Mouse (Mus musculus): Measurements from ENCODE around the gene Orai2. TPM values are rescaled to one million over a fixed set of nuclear protein-coding genes. Genes with fewer than 3 reads are reported as not detected.
A peak's percentile ranks its signal among the peaks of the same experiment; 100 is the strongest.
"Not testable (repeated sequence)": the region's sequence is repeated elsewhere in the genome, so short reads cannot be mapped to it uniquely, and the experiment has no call there.

The Orai2 gene
- total RNA-seq, 2 experiments from 2014 or later, result 59.8 to 62.6 TPM

DNA sequence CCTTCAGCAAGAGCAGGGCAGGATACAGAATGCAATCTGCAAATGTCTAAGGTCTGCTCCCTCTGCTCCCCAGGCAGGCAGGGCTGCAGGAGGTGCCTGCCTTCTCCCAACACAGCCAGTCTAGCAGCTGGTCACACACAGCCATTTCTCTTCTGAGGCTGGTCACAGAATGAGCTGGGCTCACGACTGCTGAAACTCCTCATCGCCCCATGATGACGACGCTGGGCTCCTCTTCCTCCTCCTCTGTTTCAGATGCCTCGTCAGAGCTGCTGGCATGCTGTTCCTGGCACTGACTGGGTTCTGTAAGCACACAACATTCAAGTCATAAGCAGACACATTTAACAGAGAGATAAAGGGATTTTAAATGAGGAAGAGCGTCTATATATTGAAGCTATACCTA is 10.7 kb upstream of the Orai2 start:
- intact Hi-C loops (cut with DNase I), result no loop called here
- no peak for DNase-seq (ENCODE audit: extremely low spot score in 1 of 2, low spot score in 2 of 2)

DNA sequence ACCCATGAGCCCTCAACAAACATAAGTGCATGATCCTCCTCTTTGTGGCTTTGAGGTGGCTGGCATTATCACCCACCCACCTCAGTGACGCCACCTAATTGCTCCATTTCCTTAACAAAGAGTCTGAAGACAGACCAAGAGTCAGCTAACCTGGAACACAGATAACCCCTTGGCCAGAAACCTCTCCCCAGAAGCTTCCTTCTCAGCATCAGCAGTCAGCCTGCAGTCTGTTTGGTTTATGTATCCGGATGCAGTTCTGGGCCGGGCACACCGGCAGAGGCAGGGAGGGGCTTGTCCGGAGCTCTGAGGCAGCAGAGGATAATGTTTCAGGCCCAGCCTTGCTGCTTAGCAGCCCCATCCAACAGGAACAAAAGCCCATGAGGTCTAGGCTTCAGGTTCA is 9.1 kb upstream of the Orai2 start:
- no peak for DNase-seq (ENCODE audit: extremely low spot score in 1 of 2, low spot score in 2 of 2)
- intact Hi-C loops (cut with DNase I), result no loop called here

DNA sequence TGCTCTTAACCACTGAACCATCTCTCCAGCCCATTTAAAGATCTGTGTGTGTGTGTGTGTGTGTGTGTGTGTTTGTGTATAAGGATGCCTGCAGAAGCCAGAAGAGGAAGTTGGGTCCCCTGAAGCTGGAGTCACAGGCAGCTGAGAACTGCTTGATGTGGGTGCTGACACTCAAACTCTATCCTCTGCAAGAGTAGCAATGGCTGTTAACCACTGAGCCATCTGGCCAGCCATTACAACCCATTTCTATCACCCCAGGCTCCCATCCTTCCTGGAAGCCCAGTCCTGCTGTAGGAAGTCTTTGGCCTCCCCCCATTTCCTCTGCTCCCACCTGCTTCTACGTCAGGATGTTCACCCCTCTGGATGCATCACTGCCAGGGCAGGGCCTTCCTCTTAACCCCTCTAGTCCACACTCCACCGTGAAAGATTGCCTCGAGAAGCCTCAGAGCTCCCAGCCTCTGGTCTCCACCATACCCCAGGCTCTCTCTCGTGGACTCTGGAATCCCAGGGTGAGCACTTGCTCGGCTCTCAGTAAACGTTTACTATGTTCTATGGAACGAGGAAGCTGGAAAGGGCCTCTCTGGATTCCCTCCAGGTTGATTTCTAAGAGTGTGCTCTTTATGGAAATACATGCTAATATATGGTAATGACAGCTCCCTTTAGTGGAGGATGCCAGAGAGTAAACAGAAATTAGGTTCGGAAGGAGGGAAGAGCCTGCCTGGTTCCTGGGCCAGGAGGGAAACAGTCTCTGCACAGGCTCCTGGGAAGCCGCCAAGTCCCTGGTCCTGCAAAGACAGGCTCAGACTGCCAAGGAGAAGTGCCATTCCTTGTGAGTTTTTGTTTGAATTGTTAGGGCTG is 3.3 kb upstream of the Orai2 start:
- DNase-seq (ENCODE audit: extremely low spot score in 1 of 2, low spot score in 2 of 2), result peak; percentile 69 to 83
- intact Hi-C loops (cut with DNase I), result no loop called here

DNA sequence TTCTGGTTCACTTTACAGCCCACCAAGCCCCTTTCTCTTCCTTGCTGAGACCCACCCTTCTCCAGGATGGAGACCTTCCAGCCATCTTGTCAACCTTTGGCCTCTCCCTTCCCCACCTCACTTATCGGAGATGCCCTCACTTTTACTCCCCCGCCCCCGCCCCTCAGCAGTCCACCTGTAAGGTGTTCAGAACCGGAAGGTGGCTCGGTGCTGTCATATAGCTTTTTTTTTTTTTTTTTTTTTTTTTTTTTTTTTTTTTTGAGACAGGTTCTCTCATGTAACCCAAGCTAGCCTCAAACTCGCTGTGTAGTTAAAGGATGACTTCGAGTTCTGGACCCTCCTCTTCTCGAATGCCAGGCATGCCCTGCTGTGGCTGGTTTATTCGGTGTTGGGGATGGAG is 2.4 kb upstream of the Orai2 start:
- DNase-seq (ENCODE audit: extremely low spot score in 1 of 2, low spot score in 2 of 2), result no peak

DNA sequence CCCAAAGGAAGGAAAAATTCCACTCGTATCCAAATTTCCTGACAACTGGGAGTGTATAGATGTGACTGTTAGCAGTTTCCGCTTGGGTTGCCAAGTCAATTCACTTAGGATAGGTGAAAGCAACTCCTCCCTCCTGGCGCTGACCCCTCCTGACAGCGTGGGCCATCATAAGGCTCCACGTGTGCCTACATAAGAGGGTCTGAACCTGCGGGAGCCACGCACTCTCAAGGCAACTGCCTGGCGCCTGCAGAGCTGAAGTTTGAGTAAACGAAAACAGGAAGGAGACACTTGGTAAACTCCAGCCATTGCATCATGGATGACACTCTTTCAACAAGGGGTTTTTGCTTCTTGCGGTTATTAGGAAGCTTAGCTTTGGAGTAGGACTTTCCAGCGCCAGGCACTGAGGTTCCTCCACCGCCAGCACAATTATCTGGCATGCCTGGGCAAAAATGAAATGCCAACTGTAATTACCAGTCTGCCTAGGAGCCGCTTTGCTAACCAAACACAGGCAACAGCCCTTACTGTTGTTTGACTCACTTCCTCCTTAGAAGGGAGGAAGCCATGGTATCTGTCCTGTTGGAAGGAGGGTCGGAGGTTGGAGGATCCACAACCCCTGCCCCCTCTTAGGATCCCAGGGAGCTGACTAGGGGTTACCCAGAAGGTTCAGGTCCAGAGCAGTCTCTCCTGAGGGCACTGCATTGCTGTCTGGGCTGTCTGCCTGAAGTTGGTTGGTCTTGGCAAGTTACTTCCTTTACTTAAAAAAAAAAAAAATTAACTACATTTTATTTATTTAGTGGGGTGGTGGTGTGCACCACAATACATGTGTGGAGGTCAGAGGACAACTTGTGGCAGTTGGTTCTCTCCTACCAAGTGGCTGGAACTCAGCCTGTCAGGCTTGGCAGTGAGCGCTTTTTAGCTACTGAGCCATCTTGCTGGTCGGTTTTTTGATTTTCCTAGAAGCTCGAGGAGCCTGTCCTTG is 1.1 kb upstream of the Orai2 start:
- DNase-seq (ENCODE audit: extremely low spot score in 1 of 2, low spot score in 2 of 2), result no peak
- intact Hi-C loops (cut with DNase I), result no loop called here

More for the DNA sequence above, 2.4 kb upstream of the Orai2 start:
- intact Hi-C loops (cut with DNase I), result no loop called here

DNA sequence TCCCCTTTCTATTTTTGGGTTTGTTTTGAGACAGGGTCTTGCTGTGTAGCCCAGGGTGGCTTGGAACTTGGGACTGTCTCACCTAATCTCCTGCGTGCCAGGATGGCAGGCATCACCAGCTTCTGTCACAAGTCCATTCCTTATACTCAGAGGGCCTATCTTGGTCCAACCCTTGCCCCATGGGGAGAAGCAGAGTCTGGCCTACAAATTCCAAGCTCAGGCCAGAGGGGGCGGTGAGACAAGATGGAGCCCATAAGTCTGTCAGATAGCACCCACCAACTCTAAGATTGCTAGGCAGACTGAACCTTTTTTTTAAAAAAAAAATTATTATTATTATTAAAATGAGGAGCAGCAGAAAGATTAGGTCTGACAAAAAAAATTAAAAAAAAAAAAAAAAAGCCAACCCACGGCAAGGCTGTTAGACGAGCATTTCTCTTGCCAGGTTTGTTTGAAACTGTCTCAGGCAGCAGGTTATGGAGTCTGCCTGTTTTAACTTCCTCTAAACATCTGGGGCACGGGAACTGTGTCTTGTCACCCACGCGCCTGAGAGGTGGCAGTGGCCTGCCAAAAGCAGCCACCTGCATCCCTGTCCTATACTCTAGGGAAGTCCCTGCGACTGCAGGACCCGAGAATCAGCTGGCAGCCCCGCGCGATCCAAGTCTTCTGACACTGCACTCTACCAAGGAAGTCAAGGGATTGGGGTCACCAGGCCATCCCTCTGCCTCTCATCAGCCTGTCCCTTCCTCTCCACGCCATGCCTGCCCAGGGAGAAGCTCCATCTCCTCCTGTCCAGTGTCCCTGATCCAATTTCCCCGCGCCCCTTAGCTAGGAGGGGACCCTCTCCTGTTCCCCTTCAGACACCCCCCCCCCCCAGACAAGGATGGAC is 644 bp downstream of the Orai2 start:
- intact Hi-C loops (cut with DNase I), result loop anchor here (1.0 kb wide), 1 partner anchor 34 kb away; the partner anchor contains the start of genes Alkbh4 and Lrwd1
- DNase-seq (ENCODE audit: extremely low spot score in 1 of 2, low spot score in 2 of 2), result peak in 1 of 2 experiments; percentile 59

DNA sequence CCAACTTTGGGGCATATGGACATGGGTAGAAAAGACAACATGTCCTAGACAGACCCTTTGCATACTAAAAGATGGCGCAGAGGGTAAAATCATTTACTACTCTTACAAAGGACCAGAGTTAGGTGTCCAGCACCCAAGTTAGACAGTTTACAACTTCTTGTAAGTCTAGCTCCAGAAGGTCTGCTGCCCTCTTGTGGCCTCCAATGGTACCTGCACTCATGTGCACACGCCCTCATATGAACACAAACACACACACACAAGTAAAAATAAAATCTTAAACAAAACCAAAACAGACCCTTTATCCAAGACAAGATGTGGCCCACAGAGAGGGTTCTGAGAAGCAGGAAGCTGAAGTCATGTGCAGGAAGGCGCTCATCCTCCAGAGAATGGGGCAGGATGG is 2.4 kb downstream of the Orai2 start:
- DNase-seq (ENCODE audit: extremely low spot score in 1 of 2, low spot score in 2 of 2), result no peak
- intact Hi-C loops (cut with DNase I), result no loop called here

DNA sequence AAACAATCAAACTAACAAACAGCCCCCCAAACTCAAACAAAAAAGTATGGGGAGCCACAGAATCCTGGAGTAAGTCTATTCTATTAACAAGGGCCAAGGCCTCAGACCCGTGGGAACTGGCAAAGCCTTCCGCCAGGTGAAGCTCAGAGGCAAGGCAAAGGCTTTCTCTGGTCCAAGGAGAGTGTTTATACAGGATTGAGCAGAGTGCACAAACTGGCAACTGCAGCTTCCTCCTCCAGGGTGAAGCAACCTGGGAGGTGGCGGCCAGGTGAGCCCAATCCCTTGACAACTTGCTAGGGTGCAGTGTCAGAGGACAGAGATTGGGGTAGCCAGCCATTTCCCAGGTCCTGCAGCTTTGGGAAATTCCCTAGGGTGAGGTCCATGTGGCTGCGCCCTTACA is 3.2 kb downstream of the Orai2 start:
- intact Hi-C loops (cut with DNase I), result no loop called here
- no peak for DNase-seq (ENCODE audit: extremely low spot score in 1 of 2, low spot score in 2 of 2)

DNA sequence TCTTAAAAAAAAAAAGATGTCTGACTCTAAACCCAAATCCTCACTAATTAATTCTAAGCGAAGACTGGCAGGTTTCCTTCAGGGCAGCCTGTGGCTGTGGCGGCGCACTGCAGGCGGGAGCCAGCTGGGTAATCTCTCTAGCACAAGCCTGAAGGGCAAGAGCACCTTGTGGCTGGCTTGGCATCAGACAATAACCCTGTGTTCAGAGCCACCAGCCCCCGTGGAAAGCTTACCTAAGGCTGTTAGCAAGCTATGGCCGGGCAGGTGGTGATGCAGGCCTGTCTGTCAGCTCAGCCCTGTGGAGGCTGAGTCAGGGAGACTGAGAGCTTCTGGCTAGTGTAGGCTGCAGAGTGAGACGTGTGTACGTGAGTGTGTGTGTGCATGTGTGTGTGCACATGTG is 5.3 kb downstream of the Orai2 start:
- DNase-seq (ENCODE audit: extremely low spot score in 1 of 2, low spot score in 2 of 2), result no peak
- intact Hi-C loops (cut with DNase I), result no loop called here

DNA sequence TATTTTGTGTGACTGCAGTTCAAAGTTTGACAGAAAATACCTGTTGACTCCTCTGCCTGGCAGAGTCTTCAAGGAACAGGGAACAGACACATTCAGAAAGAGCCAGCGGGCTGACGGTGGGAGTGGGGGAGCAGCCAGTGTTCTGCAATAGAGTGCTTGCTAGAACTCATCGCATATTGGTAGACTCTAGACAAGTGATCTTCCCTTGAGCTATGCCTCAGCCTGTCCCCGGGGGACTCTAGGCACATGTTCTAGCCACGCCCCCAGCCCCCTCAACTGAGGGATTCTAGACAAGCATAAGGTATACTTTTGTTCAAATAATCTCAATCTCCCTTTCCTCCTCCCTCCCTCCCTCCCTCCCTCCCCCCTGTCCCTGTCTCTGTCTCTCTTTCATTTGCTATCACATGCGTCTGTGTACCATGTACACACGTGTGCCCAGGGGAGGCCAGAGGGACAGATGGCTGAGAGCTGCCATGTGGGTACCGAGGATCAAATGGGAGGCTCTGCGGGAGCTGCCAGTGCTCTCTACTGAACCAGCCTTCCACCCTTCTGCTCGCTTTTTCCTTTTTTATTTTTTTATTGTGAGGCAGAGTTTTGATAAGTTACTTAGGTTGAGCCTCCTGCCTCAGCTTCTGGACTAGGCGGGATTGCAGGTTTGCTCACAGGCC is 6.6 kb downstream of the Orai2 start:
- intact Hi-C loops (cut with DNase I), result no loop called here
- DNase-seq (ENCODE audit: extremely low spot score in 1 of 2, low spot score in 2 of 2), result no peak

DNA sequence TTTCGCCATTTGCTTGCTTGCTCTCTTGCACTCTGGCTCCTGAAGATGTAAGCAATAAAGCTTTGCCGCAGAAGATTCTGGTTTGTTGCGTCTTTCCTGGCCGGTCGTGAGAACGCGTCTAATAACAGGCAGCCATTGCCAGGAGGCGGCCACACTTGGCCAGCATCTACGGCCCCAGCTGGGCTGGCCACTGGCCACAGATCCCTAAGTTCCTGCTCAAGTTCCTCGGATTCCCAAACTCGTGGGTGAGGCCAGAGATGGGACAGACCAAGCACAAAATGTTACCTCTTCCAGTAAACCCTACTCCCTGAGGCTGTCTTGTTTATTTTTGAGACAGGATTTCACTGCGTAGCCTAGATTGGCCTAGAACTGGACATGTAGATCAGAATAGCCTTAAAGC is 10.4 kb downstream of the Orai2 start:
- DNase-seq (ENCODE audit: extremely low spot score in 1 of 2, low spot score in 2 of 2); intact Hi-C loops (cut with DNase I): not testable (repeated sequence)

DNA sequence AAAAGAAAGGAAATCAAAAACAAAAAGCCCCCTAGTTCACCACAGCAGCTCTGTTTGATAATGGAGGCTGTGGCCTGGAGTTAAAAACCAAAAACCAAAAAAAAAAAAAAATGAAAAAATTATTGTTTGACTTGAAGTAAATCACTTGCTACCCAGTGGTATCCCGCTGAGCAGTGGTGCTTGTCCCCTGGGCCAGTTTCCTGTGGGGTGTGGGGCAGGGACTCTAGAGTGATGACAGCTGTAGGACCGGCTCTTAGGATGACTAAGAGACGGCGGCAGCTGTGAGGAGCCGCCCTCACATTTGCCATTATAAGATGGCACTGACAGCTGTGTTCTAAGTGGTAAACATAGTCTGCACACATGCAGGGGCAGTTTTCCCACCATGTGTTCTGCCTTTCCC is 15.1 kb downstream of the Orai2 start:
- no peak for DNase-seq (ENCODE audit: extremely low spot score in 1 of 2, low spot score in 2 of 2)

DNA sequence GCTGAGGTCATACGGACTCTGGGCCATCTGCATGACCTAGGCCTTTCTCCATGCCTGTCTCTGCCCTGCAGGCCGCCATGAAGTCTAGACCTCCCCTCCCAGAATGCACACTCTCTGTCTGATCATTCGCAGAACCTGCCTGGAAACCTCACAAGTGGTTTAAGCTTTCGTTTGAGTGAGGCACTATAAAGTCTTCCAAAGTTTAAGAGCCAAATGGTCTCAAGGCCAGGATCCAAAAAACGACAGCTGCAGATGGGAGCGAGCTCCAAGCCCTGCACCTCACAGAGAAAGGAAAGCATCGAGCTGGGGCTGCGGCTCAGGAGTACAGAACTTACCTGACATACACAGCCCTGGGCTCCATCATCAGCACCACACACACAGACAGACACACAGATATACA is 18.1 kb downstream of the Orai2 start:
- no peak for DNase-seq (ENCODE audit: extremely low spot score in 1 of 2, low spot score in 2 of 2)
- intact Hi-C loops (cut with DNase I), result no loop called here

More for the DNA sequence above, 15.1 kb downstream of the Orai2 start:
- intact Hi-C loops (cut with DNase I), result no loop called here

DNA sequence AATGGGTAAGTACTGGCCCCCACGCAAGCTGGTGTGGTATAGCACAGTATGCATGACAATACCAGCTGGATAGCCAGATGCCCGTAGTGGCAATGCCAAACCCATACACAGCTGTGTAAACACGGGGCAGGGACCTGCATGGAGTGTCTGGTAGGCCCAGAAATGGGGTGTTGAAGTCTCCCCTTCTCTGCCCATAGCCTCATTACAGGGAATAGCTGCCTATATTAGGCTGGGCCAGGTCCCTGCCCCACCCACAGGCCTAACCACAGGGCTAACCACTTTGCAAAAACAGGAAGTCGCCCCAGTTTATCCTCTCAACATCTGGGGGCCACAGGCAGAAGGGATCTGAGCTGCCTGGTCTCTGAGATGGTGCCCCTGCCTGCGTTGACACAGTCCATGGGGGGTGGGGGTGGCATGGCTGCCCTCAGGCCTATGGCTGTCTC is 21.4 kb downstream of the Orai2 start:
- intact Hi-C loops (cut with DNase I); DNase-seq (ENCODE audit: extremely low spot score in 1 of 2, low spot score in 2 of 2): not testable (repeated sequence)

DNA sequence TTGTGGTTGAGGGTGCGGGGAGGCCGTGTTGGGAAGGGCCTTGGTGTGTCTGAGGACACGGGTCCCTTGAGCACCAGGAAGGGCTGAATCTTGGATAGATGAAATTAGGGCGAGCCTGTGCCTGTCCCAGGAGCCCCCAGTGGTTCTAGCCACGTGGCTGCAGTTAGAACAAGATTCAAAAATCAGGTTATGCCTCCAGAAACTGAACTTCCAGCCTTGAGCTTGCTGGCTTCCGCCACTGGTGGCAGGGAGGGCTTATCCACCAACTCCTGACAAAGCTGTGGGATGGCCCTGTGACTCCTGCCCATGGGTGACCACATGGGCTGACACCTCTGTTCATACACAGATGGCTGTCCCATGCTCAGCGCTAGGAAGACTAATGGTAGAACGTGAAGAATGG is 22.8 kb downstream of the Orai2 start:
- intact Hi-C loops (cut with DNase I), result no loop called here
- no peak for DNase-seq (ENCODE audit: extremely low spot score in 1 of 2, low spot score in 2 of 2)

DNA sequence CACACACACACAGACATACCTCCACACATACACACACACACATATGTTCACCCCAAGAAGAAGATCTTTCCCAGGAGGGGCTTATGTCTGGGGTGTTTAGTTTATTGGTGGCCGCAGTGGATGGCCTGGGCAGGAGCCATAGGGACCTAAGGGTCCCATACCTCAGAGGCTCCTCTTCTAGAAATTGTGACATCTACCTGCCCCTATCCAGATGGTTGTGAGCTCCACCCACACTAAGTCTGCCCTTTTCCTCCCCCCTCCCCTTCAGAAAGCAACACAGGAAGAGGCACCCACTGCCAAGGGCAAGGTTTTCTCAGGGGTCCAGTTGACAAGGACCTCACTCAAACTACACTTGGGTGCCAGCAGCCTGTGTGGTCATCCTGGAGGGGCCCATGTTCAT is 23.6 kb downstream of the Orai2 start:
- no peak for DNase-seq (ENCODE audit: extremely low spot score in 1 of 2, low spot score in 2 of 2)

DNA sequence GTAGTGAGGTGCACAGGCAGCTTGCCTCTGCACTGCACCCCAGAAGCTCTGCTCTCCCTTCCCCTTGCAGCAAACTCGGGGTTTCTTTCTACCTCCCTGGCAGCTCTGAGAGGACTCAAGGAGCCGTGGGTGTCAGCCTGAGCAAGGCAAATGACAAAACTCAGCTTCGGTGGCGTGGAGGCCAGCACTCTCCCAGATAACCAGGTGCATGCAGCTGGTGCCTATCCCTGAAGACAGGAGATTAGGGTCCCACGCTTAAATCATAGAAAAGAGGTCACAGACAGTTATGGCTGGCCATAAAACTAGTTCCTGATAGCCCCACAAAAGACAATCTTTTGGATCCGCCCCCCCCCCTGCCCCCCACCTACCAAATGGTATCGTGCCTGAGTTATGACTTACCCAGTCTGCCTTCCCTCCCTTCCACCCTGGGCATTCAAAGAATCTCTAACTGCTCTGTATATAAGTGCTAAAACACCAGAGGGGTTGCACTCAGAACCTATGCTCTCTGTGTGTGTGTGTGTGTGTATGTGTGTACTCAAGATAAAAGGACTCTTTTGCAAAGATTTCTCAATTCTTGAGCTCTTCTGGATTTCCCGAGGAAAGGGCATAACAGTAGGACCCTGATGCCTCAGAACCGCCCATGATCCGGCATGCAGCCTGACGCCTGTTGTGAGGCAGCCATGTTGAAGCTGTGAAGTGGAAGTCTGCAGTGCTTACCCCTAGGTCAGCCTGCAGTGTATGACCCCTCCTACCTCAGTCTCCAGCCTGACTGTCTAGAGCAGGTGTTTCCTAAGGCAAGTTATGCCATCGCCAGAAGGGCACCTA is 25.7 kb downstream of the Orai2 start:
- intact Hi-C loops (cut with DNase I), result no loop called here
- DNase-seq (ENCODE audit: extremely low spot score in 1 of 2, low spot score in 2 of 2), result no peak

More for the DNA sequence above, 23.6 kb downstream of the Orai2 start:
- intact Hi-C loops (cut with DNase I), result no loop called here

All from left cerebral cortex, postnatal 10 days (tissue).